Mouse (Mus musculus) hindbrain, embryonic 15.5 days (tissue): ENCODE results near the gene Sdccag8. TPM values are rescaled to one million over a fixed set of nuclear protein-coding genes. Genes with fewer than 3 reads are reported as not detected.

Source experiments
- ATAC-seq: fragments of 200-750 bp; cut with Nextera tagmentation; 2 replicates; pipeline ENCODE4 v1.8.0; 2017; ENCODE audit warnings: low read depth, moderate number of reproducible peaks, moderate TSS enrichment; ENCODE audit not compliant: low FRiP score
- H3K27ac ChIP-seq: fragments of 300-500 bp; sonication (generic); replicated peaks from 2 replicates; pipeline ENCODE4 v1.5.1; 2015; ENCODE audit warnings: mild to moderate bottlenecking, inconsistent platforms
- H3K27me3 ChIP-seq: fragments of 300-500 bp; sonication (generic); 2 replicates; pipeline ENCODE4 v1.6.1; 2015; ENCODE audit warnings: control low read depth, inconsistent platforms
- H3K36me3 ChIP-seq: fragments of 300-500 bp; sonication (generic); 2 replicates; pipeline ENCODE4 v1.6.1; 2015; ENCODE audit warnings: control low read depth, inconsistent platforms
- H3K4me1 ChIP-seq: fragments of 300-500 bp; sonication (generic); replicated peaks from 2 replicates; pipeline ENCODE4 v1.6.1; 2015; ENCODE audit warnings: control low read depth, inconsistent platforms
- H3K4me2 ChIP-seq: fragments of 300-500 bp; sonication (generic); 2 replicates; pipeline ENCODE4 v1.6.1; 2015; ENCODE audit warnings: moderate library complexity, mild to moderate bottlenecking, inconsistent platforms
- H3K4me3 ChIP-seq: fragments of 300-500 bp; sonication (generic); 2 replicates; pipeline ENCODE4 v1.5.1; 2015; ENCODE audit warnings: mild to moderate bottlenecking, inconsistent platforms
- H3K9ac ChIP-seq: fragments of 300-500 bp; sonication (generic); 2 replicates; pipeline ENCODE4 v1.6.1; 2015; ENCODE audit warnings: inconsistent platforms
- H3K9me3 ChIP-seq: fragments of 300-500 bp; sonication (generic); 2 replicates; pipeline ENCODE4 v1.6.1; 2016; ENCODE audit warnings: control low read depth, inconsistent platforms
- WGBS: fragments of 180-500 bp; shearing (Covaris S2); methylation state at CpG from one replicate; pipeline ENCODE4 v1.1.7; 2015; 5-methylcytosine and 5-hydroxymethylcytosine counted together
- polyA plus RNA-seq: library from polyadenylated mRNA; unstranded; fragments of >200 nt; fragmentation: Nextera tagmentation; extraction: Ambion mirVana; gene quantifications from 2 replicates; pipeline ENCODE4 v1.2.1, GENCODE M21; 2015

The Sdccag8 gene
- polyA plus RNA-seq, 1 experiment from 2014 or later, result 22.8 TPM

GRCm38 (mm10) chr1:176885207-176885933 is 70.9 kb downstream of the Sdccag8 start:
- Histone ChIP-seq H3K4me3 (no peak overlapping the region), H3K9me3 (no peaks in the 10 kb centered on the region), H3K9ac (no peak overlapping the region), H3K4me2 (peak overlapping the region; percentile 29; the same call in 1 of the 2 replicates), H3K4me1 (peaks cover 5% of the 10 kb centered on the region), H3K36me3 (no peaks in the 10 kb centered on the region), H3K27ac (no peak overlapping the region), H3K27me3 (no peaks in the 10 kb centered on the region)
- peak; percentile 71; the same call in 1 of the 2 replicates for ATAC-seq
- 66% methylated on average over 17 of the region's 17 CpGs for WGBS

GRCm38 (mm10) chr1:176886002-176886401 is 71.5 kb downstream of the Sdccag8 start:
- no peak for ATAC-seq
- WGBS, result 85% methylated on average over 5 of the region's 5 CpGs
- no peaks in the 10 kb centered on the region for H3K9me3 ChIP-seq
- no peak overlapping the region for H3K27ac ChIP-seq
- no peak overlapping the region for H3K4me2 ChIP-seq
- no peak overlapping the region for H3K4me3 ChIP-seq
- H3K4me1 ChIP-seq, result peaks cover 5% of the 10 kb centered on the region
- H3K9ac ChIP-seq, result no peak overlapping the region
- no peaks in the 10 kb centered on the region for H3K36me3 ChIP-seq
- H3K27me3 ChIP-seq, result no peaks in the 10 kb centered on the region

DNA sequence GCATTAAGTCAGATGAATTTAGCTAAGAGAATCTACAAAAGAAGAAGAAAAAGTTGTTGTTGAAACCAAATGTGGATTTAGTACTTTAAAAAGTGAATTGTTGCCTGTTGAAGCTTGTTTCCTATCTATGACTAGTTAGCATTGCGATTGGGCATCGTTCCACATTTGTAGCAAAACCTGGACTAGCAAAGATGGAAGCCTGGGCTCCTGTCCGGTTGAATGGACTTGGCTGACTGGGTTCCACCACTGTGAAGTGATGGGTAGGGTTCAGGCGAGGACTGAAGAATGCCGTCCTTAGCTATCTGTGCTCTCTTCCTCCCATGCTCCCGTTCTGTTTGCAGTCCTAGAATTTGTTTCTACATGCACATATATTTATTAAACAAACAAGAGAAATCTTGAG is 89.3 kb downstream of the Sdccag8 start:
- Histone ChIP-seq H3K9ac (no peak overlapping the region), H3K27ac (no peak overlapping the region), H3K9me3 (no peaks in the 10 kb centered on the region), H3K4me1 (no peaks in the 10 kb centered on the region), H3K4me3 (no peak overlapping the region), H3K27me3 (no peaks in the 10 kb centered on the region), H3K4me2 (no peak overlapping the region), H3K36me3 (no peaks in the 10 kb centered on the region)
- WGBS, result 87% methylated on average over 6 of the region's 6 CpGs
- no peak for ATAC-seq

GRCm38 (mm10) chr1:176915946-176916345 is 101.5 kb downstream of the Sdccag8 start:
- H3K4me3 ChIP-seq, result no peak overlapping the region
- no peak overlapping the region for H3K4me2 ChIP-seq
- H3K36me3 ChIP-seq, result no peaks in the 10 kb centered on the region
- 91% methylated on average over 2 of the region's 2 CpGs for WGBS
- no peaks in the 10 kb centered on the region for H3K4me1 ChIP-seq
- no peak overlapping the region for H3K27ac ChIP-seq
- no peak overlapping the region for H3K9ac ChIP-seq
- no peaks in the 10 kb centered on the region for H3K9me3 ChIP-seq
- no peak for ATAC-seq
- no peaks in the 10 kb centered on the region for H3K27me3 ChIP-seq

GRCm38 (mm10) chr1:176919486-176919885 is 105.0 kb downstream of the Sdccag8 start:
- H3K27me3 ChIP-seq, result no peaks in the 10 kb centered on the region
- no peak overlapping the region for H3K27ac ChIP-seq
- no peaks in the 10 kb centered on the region for H3K9me3 ChIP-seq
- 92% methylated on average over 12 of the region's 12 CpGs for WGBS
- H3K4me1 ChIP-seq, result 0 out of 2 replicates have a peak, but pooled peaks cover 4% of the 10 kb centered on the region
- H3K9ac ChIP-seq, result no peak overlapping the region
- H3K36me3 ChIP-seq, result no peaks in the 10 kb centered on the region
- ATAC-seq, result no peak
- H3K4me3 ChIP-seq, result no peak overlapping the region
- H3K4me2 ChIP-seq, result no peak overlapping the region

GRCm38 (mm10) chr1:176922842-176923241 is 108.4 kb downstream of the Sdccag8 start:
- H3K4me3 ChIP-seq, result no peak overlapping the region
- H3K27me3 ChIP-seq, result no peaks in the 10 kb centered on the region
- no peaks in the 10 kb centered on the region for H3K9me3 ChIP-seq
- no peak for ATAC-seq
- no peak overlapping the region for H3K9ac ChIP-seq
- no peak overlapping the region for H3K27ac ChIP-seq
- WGBS, result 30% methylated on average over 5 of the region's 5 CpGs
- 0 out of 2 replicates have a peak, but pooled peaks cover 4% of the 10 kb centered on the region for H3K4me1 ChIP-seq
- no peak overlapping the region for H3K4me2 ChIP-seq
- no peaks in the 10 kb centered on the region for H3K36me3 ChIP-seq

GRCm38 (mm10) chr1:176926009-176926408 is 111.5 kb downstream of the Sdccag8 start:
- ATAC-seq, result no peak
- Histone ChIP-seq H3K4me3 (no peak overlapping the region), H3K9ac (no peak overlapping the region), H3K27ac (no peak overlapping the region), H3K4me1 (peaks cover 15% of the 10 kb centered on the region; the same call in 1 of the 2 replicates), H3K9me3 (no peaks in the 10 kb centered on the region), H3K36me3 (no peaks in the 10 kb centered on the region), H3K27me3 (no peaks in the 10 kb centered on the region), H3K4me2 (no peak overlapping the region)
- WGBS, result 86% methylated on average over 5 of the region's 5 CpGs

DNA sequence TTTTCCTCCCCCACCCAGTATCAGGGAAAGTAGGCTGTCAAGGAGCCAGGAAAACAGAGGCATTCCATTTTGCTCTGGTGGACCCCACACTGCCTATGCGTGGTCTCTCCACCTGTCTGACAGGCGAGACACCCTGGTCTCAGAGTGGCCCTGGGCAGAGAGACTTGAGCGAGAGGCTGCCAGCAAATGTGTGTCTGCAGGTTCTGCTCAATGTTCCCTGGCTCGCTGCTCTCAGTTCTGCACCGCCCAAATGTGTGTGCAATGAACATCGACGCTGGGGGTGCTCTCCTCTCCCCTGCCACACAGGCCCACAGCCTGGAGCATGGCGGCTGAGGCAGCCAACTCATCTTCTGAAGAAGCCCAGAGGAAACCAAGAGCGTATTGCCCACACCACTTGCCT is 112.9 kb downstream of the Sdccag8 start:
- H3K36me3 ChIP-seq, result no peaks in the 10 kb centered on the region
- no peak for ATAC-seq
- H3K4me2 ChIP-seq, result no peak overlapping the region
- no peaks in the 10 kb centered on the region for H3K9me3 ChIP-seq
- no peak overlapping the region for H3K27ac ChIP-seq
- 87% methylated on average over 9 of the region's 9 CpGs for WGBS
- H3K4me3 ChIP-seq, result no peak overlapping the region
- H3K4me1 ChIP-seq, result peaks cover 22% of the 10 kb centered on the region
- H3K9ac ChIP-seq, result no peak overlapping the region
- no peaks in the 10 kb centered on the region for H3K27me3 ChIP-seq

DNA sequence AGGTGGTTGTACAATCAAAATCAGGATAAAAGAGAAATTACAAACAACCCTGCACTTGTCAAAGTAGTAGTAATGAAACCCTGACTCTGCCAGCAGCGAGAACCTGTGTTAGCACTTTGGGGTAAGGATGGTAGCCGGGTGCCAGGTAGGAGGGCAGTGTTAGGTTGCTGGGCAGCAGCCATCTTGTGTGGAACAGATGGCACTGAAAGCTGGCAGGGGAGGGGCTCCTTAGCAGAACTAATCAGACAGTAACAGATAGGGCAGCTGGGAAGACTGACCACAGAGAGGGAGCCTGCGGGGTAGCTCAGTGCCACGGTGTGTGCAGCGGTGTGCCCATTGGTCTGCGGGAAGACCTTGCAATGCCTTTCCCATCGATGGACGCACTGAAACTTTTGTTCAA is 115.2 kb downstream of the Sdccag8 start:
- Histone ChIP-seq H3K4me3 (no peak overlapping the region), H3K9me3 (no peaks in the 10 kb centered on the region), H3K9ac (no peak overlapping the region), H3K4me2 (peak overlapping the region; percentile 19; the same call in 1 of the 2 replicates), H3K4me1 (peaks cover 24% of the 10 kb centered on the region), H3K27ac (peak overlapping the region; percentile 53), H3K36me3 (no peaks in the 10 kb centered on the region), H3K27me3 (no peaks in the 10 kb centered on the region)
- ATAC-seq, result peak; percentile 92
- 38% methylated on average over 8 of the region's 8 CpGs for WGBS

- H3K27me3 ChIP-seq, result no peaks in the 10 kb centered on the region
- no peak overlapping the region for H3K4me2 ChIP-seq
- H3K36me3 ChIP-seq, result no peaks in the 10 kb centered on the region
- H3K9me3 ChIP-seq, result no peaks in the 10 kb centered on the region
- H3K9ac ChIP-seq, result no peak overlapping the region
- H3K4me1 ChIP-seq, result peaks cover 24% of the 10 kb centered on the region
- 87% methylated on average over 2 of the region's 2 CpGs for WGBS
- H3K4me3 ChIP-seq, result no peak overlapping the region
- ATAC-seq, result no peak
- peak overlapping the region; percentile 53; the same call in 1 of the 2 replicates for H3K27ac ChIP-seq
These were observed 116.1 kb downstream of the Sdccag8 start for GRCm38 (mm10) chr1:176930574-176930973.

- Histone ChIP-seq H3K27ac (peak overlapping the region; percentile 38), H3K9me3 (no peaks in the 10 kb centered on the region), H3K4me3 (no peak overlapping the region), H3K27me3 (no peaks in the 10 kb centered on the region), H3K36me3 (no peaks in the 10 kb centered on the region), H3K4me2 (no peak overlapping the region), H3K9ac (no peak overlapping the region), H3K4me1 (peaks cover 24% of the 10 kb centered on the region)
- 65% methylated on average over 4 of the region's 4 CpGs for WGBS
- ATAC-seq, result no peak
These were observed 116.6 kb downstream of the Sdccag8 start for GRCm38 (mm10) chr1:176930981-176931500.

- Histone ChIP-seq H3K27ac (peak overlapping the region; percentile 38; the same call in 1 of the 2 replicates), H3K36me3 (no peaks in the 10 kb centered on the region), H3K4me2 (no peak overlapping the region), H3K4me1 (peaks cover 24% of the 10 kb centered on the region), H3K9ac (no peak overlapping the region), H3K27me3 (no peaks in the 10 kb centered on the region), H3K4me3 (no peak overlapping the region), H3K9me3 (no peaks in the 10 kb centered on the region)
- no peak for ATAC-seq
- WGBS, result 72% methylated on average over 10 of the region's 10 CpGs
These were observed 117.1 kb downstream of the Sdccag8 start for GRCm38 (mm10) chr1:176931511-176931910.
